Mouse (Mus musculus): ENCODE data around the gene Gm21970. TPM values are rescaled to one million over a fixed set of nuclear protein-coding genes. Genes with fewer than 3 reads are reported as not detected.
"Not testable (repeated sequence)": the region's sequence is repeated elsewhere in the genome, so short reads cannot be mapped to it uniquely, and the experiment has no call there.

The Gm21970 gene
- polyA plus RNA-seq, 1 experiment from 2014 or later = not detected

GRCm38 (mm10) chr16:91432720-91433328 lies 41.3 kb downstream of the Gm21970 start:
- no peaks in the 10 kb centered on the region for H3K4me1 ChIP-seq
- H3K4me3 ChIP-seq = no peak overlapping the region
- no peaks in the 10 kb centered on the region for H3K27me3 ChIP-seq
- H3K4me2 ChIP-seq = no peak overlapping the region
- no peak overlapping the region for H3K9ac ChIP-seq
- H3K27ac ChIP-seq = no peak overlapping the region
- WGBS = 45% methylated on average over 5 of the region's 5 CpGs
- no peaks in the 10 kb centered on the region for H3K9me3 ChIP-seq (replicated peaks)
- no peak for ATAC-seq
- no peaks in the 10 kb centered on the region for H3K36me3 ChIP-seq (ENCODE audit: poor library complexity, severe bottlenecking)

GRCm38 (mm10) chr16:91433329-91433933 lies 41.9 kb downstream of the Gm21970 start:
- no peak overlapping the region for H3K4me3 ChIP-seq
- no peak for ATAC-seq
- H3K27me3 ChIP-seq = no peaks in the 10 kb centered on the region
- no peaks in the 10 kb centered on the region for H3K9me3 ChIP-seq (replicated peaks)
- WGBS = 76% methylated on average over 8 of the region's 8 CpGs
- H3K4me1 ChIP-seq = no peaks in the 10 kb centered on the region
- no peak overlapping the region for H3K9ac ChIP-seq
- no peaks in the 10 kb centered on the region for H3K36me3 ChIP-seq (ENCODE audit: poor library complexity, severe bottlenecking)
- H3K27ac ChIP-seq = no peak overlapping the region
- no peak overlapping the region for H3K4me2 ChIP-seq

- no peaks in the 10 kb centered on the region for H3K36me3 ChIP-seq (ENCODE audit: poor library complexity, severe bottlenecking)
- H3K9me3 ChIP-seq (replicated peaks) = no peaks in the 10 kb centered on the region
- no peak overlapping the region for H3K9ac ChIP-seq
- WGBS = 95% methylated on average over 3 of the region's 3 CpGs
- no peak overlapping the region for H3K4me3 ChIP-seq
- ATAC-seq = no peak
- no peak overlapping the region for H3K4me2 ChIP-seq
- H3K27me3 ChIP-seq = no peaks in the 10 kb centered on the region
- no peaks in the 10 kb centered on the region for H3K4me1 ChIP-seq
- H3K27ac ChIP-seq = no peak overlapping the region
These were observed 42.6 kb downstream of the Gm21970 start for GRCm38 (mm10) chr16:91434119-91434518.

- no peak for ATAC-seq
- Histone ChIP-seq H3K36me3 (ENCODE audit: poor library complexity, severe bottlenecking) (no peaks in the 10 kb centered on the region), H3K27me3 (no peaks in the 10 kb centered on the region), H3K4me1 (no peaks in the 10 kb centered on the region), H3K9ac (no peak overlapping the region), H3K9me3 (replicated peaks) (no peaks in the 10 kb centered on the region), H3K4me3 (no peak overlapping the region), H3K4me2 (no peak overlapping the region), H3K27ac (no peak overlapping the region)
- WGBS = 84% methylated on average over 3 of the region's 3 CpGs
These were observed 46.6 kb downstream of the Gm21970 start for GRCm38 (mm10) chr16:91438081-91438480.

- H3K4me1 ChIP-seq; ATAC-seq; H3K27me3 ChIP-seq; H3K4me2 ChIP-seq; H3K36me3 ChIP-seq (ENCODE audit: poor library complexity, severe bottlenecking); H3K9ac ChIP-seq; H3K27ac ChIP-seq; H3K9me3 ChIP-seq (replicated peaks); H3K4me3 ChIP-seq: not testable (repeated sequence)
- 83% methylated on average over 1 of the region's 1 CpGs for WGBS
These were observed 47.1 kb downstream of the Gm21970 start for GRCm38 (mm10) chr16:91438599-91438998.

- Histone ChIP-seq H3K4me3 (no peak overlapping the region), H3K4me2 (no peak overlapping the region), H3K4me1 (no peaks in the 10 kb centered on the region), H3K36me3 (ENCODE audit: poor library complexity, severe bottlenecking) (no peaks in the 10 kb centered on the region), H3K9me3 (replicated peaks) (no peaks in the 10 kb centered on the region), H3K27ac (no peak overlapping the region), H3K27me3 (no peaks in the 10 kb centered on the region), H3K9ac (no peak overlapping the region)
- no peak for ATAC-seq
- 67% methylated on average over 7 of the region's 7 CpGs for WGBS
These were observed 49.8 kb downstream of the Gm21970 start for GRCm38 (mm10) chr16:91441366-91441765.

GRCm38 (mm10) chr16:91441811-91442240 lies 50.3 kb downstream of the Gm21970 start:
- H3K27ac ChIP-seq = no peak overlapping the region
- 86% methylated on average over 7 of the region's 7 CpGs for WGBS

GRCm38 (mm10) chr16:91442446-91442845 lies 50.9 kb downstream of the Gm21970 start:
- Histone ChIP-seq H3K4me3 (no peak overlapping the region), H3K9ac (no peak overlapping the region), H3K27me3 (no peaks in the 10 kb centered on the region), H3K4me1 (no peaks in the 10 kb centered on the region), H3K4me2 (no peak overlapping the region), H3K27ac (no peak overlapping the region), H3K36me3 (ENCODE audit: poor library complexity, severe bottlenecking) (no peaks in the 10 kb centered on the region), H3K9me3 (replicated peaks) (no peaks in the 10 kb centered on the region)
- WGBS = 67% methylated on average over 4 of the region's 4 CpGs
- ATAC-seq = no peak

More at GRCm38 (mm10) chr16:91441811-91442240, 50.3 kb downstream of the Gm21970 start:
- H3K4me1 ChIP-seq = no peaks in the 10 kb centered on the region
- no peaks in the 10 kb centered on the region for H3K36me3 ChIP-seq (ENCODE audit: poor library complexity, severe bottlenecking)
- H3K4me2 ChIP-seq = no peak overlapping the region
- H3K9me3 ChIP-seq (replicated peaks) = no peaks in the 10 kb centered on the region
- no peak overlapping the region for H3K4me3 ChIP-seq
- no peak for ATAC-seq
- H3K27me3 ChIP-seq = no peaks in the 10 kb centered on the region
- H3K9ac ChIP-seq = no peak overlapping the region

GRCm38 (mm10) chr16:91443211-91443611 lies 51.7 kb downstream of the Gm21970 start:
- H3K4me3 ChIP-seq = no peak overlapping the region
- WGBS = 85% methylated on average over 8 of the region's 8 CpGs
- H3K27ac ChIP-seq = no peak overlapping the region
- H3K9ac ChIP-seq = no peak overlapping the region
- ATAC-seq = no peak
- H3K4me2 ChIP-seq = no peak overlapping the region
- H3K27me3 ChIP-seq = no peaks in the 10 kb centered on the region
- no peaks in the 10 kb centered on the region for H3K36me3 ChIP-seq (ENCODE audit: poor library complexity, severe bottlenecking)
- H3K4me1 ChIP-seq = no peaks in the 10 kb centered on the region
- no peaks in the 10 kb centered on the region for H3K9me3 ChIP-seq (replicated peaks)

GRCm38 (mm10) chr16:91444847-91445246 lies 53.3 kb downstream of the Gm21970 start:
- Histone ChIP-seq H3K4me3 (no peak overlapping the region), H3K36me3 (ENCODE audit: poor library complexity, severe bottlenecking) (no peaks in the 10 kb centered on the region), H3K27ac (no peak overlapping the region), H3K4me2 (no peak overlapping the region), H3K27me3 (no peaks in the 10 kb centered on the region), H3K4me1 (no peaks in the 10 kb centered on the region), H3K9me3 (replicated peaks) (no peaks in the 10 kb centered on the region), H3K9ac (no peak overlapping the region)
- no peak for ATAC-seq
- WGBS = 93% methylated on average over 4 of the region's 4 CpGs

GRCm38 (mm10) chr16:91445566-91445965 lies 54.0 kb downstream of the Gm21970 start:
- 92% methylated on average over 5 of the region's 5 CpGs for WGBS
- H3K4me2 ChIP-seq = no peak overlapping the region
- H3K4me1 ChIP-seq = no peaks in the 10 kb centered on the region
- H3K27me3 ChIP-seq = no peaks in the 10 kb centered on the region
- H3K9me3 ChIP-seq (replicated peaks) = no peaks in the 10 kb centered on the region
- no peaks in the 10 kb centered on the region for H3K36me3 ChIP-seq (ENCODE audit: poor library complexity, severe bottlenecking)
- no peak for ATAC-seq
- H3K27ac ChIP-seq = no peak overlapping the region
- no peak overlapping the region for H3K9ac ChIP-seq
- H3K4me3 ChIP-seq = no peak overlapping the region

- Histone ChIP-seq H3K4me2 (no peak overlapping the region), H3K4me1 (no peaks in the 10 kb centered on the region), H3K9me3 (replicated peaks) (no peaks in the 10 kb centered on the region), H3K27ac (no peak overlapping the region), H3K4me3 (no peak overlapping the region), H3K27me3 (no peaks in the 10 kb centered on the region), H3K9ac (no peak overlapping the region), H3K36me3 (ENCODE audit: poor library complexity, severe bottlenecking) (no peaks in the 10 kb centered on the region)
- no peak for ATAC-seq
- 71% methylated on average over 8 of the region's 8 CpGs for WGBS
These were observed 55.4 kb downstream of the Gm21970 start for GRCm38 (mm10) chr16:91446778-91447511.

All from forebrain, embryonic 13.5 days (tissue).